Mouse (Mus musculus) forebrain, embryonic 13.5 days (tissue): ENCODE data around the gene Epyc. TPM values are rescaled to one million over a fixed set of nuclear protein-coding genes. Genes with fewer than 3 reads are reported as not detected.

Source experiments
- ATAC-seq: fragments of 200-750 bp; cut with Nextera tagmentation; 2 replicates; pipeline ENCODE4 v1.8.0; 2017
- H3K27ac ChIP-seq: fragments of 300-500 bp; sonication (generic); 2 replicates; pipeline ENCODE4 v1.5.1; 2015; ENCODE audit warnings: inconsistent platforms, mild to moderate bottlenecking, moderate library complexity
- H3K27me3 ChIP-seq: fragments of 300-500 bp; sonication (generic); 2 replicates; pipeline ENCODE4 v1.6.1; 2015; ENCODE audit warnings: mild to moderate bottlenecking, inconsistent platforms
- H3K36me3 ChIP-seq: fragments of 300-500 bp; sonication (generic); 2 replicates; pipeline ENCODE4 v1.6.1; 2015; ENCODE audit warnings: mild to moderate bottlenecking, inconsistent platforms; ENCODE audit not compliant: poor library complexity, severe bottlenecking
- H3K4me1 ChIP-seq: fragments of 300-500 bp; sonication (generic); 2 replicates; pipeline ENCODE4 v1.6.1; 2015; ENCODE audit warnings: inconsistent platforms
- H3K4me2 ChIP-seq: fragments of 300-500 bp; sonication (generic); 2 replicates; pipeline ENCODE4 v1.6.1; 2015; ENCODE audit warnings: inconsistent platforms, mild to moderate bottlenecking, moderate library complexity
- H3K4me3 ChIP-seq: fragments of 300-500 bp; sonication (generic); 2 replicates; pipeline ENCODE4 v1.5.1; 2015; ENCODE audit warnings: mild to moderate bottlenecking, inconsistent platforms
- H3K9ac ChIP-seq: fragments of 300-500 bp; sonication (generic); 2 replicates; pipeline ENCODE4 v1.6.1; 2015; ENCODE audit warnings: mild to moderate bottlenecking, inconsistent platforms
- H3K9me3 ChIP-seq: fragments of 300-500 bp; sonication (generic); replicated peaks from 2 replicates; pipeline ENCODE4 v1.6.1; 2016; ENCODE audit warnings: inconsistent platforms
- WGBS: fragments of 180-500 bp; shearing (Covaris S2); methylation state at CpG from one replicate; pipeline ENCODE4 v1.1.7; 2015; 5-methylcytosine and 5-hydroxymethylcytosine counted together
- polyA plus RNA-seq: library from polyadenylated mRNA; unstranded; fragments of >200 nt; fragmentation: Nextera tagmentation; extraction: Ambion mirVana; gene quantifications from 2 replicates; pipeline ENCODE4 v1.2.1, GENCODE M21; 2015

Epyc gene
- polyA plus RNA-seq, 1 experiment from 2014 or later, result 0.75 TPM

DNA sequence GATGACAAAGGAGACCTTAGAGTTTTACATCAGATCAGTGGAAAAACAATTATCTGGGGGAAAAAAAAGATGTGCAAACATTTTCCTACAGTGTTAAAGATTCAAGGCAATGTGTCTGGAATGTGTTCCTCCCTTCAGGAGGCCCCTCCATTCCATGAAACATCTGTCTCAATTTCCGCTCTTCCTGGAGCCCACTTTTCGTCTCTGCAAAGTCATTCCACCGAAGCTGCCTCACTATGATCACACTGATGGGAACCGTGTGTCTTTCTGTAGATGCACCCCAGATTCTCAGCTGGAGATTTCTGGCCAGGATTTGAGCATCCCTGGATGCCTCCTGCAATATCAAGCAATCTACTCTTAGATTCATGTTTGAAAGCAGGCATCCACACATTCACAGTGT lies 24.8 kb downstream of the Epyc start:
- H3K4me1 ChIP-seq, result 0 out of 2 replicates have a peak, but pooled peaks cover 3% of the 10 kb centered on the region
- 53% methylated on average over 4 of the region's 4 CpGs for WGBS
- H3K4me3 ChIP-seq, result no peak overlapping the region
- H3K4me2 ChIP-seq, result no peak overlapping the region
- no peaks in the 10 kb centered on the region for H3K36me3 ChIP-seq
- ATAC-seq, result no peak
- no peaks in the 10 kb centered on the region for H3K27me3 ChIP-seq
- H3K27ac ChIP-seq, result no peak overlapping the region
- no peak overlapping the region for H3K9ac ChIP-seq
- H3K9me3 ChIP-seq, result no peaks in the 10 kb centered on the region

DNA sequence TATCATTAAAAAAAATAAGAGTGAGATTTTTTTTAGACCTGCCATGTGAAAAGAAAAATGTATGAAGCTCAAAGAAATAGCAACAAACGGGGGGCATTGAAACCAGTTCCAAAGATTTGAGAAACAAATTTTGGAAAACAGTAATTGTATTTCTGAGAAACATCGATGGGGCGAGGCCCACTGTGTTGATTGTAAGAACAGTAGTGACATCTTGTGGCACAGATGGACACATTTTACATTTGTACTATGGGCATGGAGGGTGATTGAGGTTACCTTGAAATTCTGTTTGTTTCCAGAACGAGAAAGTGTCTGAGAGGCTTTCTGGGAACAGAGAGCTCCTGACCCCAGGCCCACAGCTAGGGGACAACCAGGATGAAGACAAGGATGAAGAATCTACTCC lies 26.3 kb downstream of the Epyc start:
- H3K4me3 ChIP-seq, result no peak overlapping the region
- H3K4me2 ChIP-seq, result no peak overlapping the region
- H3K4me1 ChIP-seq, result 0 out of 2 replicates have a peak, but pooled peaks cover 3% of the 10 kb centered on the region
- no peaks in the 10 kb centered on the region for H3K9me3 ChIP-seq
- H3K9ac ChIP-seq, result no peak overlapping the region
- no peak overlapping the region for H3K27ac ChIP-seq
- 0 out of 2 replicates have a peak, but pooled peaks have one; percentile 48 for ATAC-seq
- H3K27me3 ChIP-seq, result no peaks in the 10 kb centered on the region
- WGBS, result 70% methylated on average over 4 of the region's 4 CpGs
- no peaks in the 10 kb centered on the region for H3K36me3 ChIP-seq

DNA sequence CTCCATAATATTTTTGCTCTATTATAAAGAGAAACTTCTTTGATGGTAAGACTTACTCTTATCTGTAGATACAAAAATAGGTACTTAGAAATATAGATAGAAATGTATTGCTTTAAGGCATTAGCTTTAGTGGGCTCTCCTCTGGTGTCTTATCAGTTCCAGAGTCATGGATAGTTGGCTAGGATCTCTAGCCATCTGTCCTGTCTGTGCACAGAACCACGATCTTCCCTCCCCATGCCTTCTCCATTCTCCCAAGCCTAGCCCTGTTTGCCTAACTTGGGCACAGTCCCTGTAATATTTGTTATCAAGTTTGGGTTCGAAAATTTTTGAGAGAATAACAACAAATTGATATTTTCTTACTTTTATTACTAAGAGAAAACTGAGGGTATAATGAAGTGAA lies 29.4 kb downstream of the Epyc start:
- Histone ChIP-seq H3K36me3 (no peaks in the 10 kb centered on the region), H3K4me3 (no peak overlapping the region), H3K4me1 (0 out of 2 replicates have a peak, but pooled peaks cover 3% of the 10 kb centered on the region), H3K9me3 (no peaks in the 10 kb centered on the region), H3K27me3 (no peaks in the 10 kb centered on the region), H3K27ac (no peak overlapping the region), H3K4me2 (no peak overlapping the region), H3K9ac (no peak overlapping the region)
- whole genome bisulfite sequencing, result 69% methylated on average over 2 of the region's 2 CpGs
- ATAC-seq, result no peak

DNA sequence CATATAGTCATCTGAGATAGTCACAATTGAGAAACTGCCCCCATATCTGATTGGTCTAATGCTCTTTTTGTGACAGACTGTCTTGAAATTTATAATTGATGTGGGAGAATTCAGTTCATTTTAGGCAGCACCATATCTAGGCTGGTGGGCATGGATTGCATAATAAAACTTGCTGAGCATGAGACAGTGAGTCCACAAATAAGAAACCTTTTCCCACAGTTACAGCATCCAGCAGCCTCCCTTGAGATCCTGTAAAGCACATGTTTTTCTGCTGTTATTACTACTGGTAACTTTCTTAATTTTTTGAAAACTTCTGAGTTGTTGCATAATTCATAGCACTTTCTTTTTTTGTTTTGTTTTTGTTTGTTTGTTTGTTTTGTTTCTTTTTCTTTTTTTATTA lies 39.1 kb downstream of the Epyc start:
- H3K4me3 ChIP-seq, result no peak overlapping the region
- ATAC-seq, result no peak
- no peaks in the 10 kb centered on the region for H3K27me3 ChIP-seq
- H3K27ac ChIP-seq, result no peak overlapping the region
- no peaks in the 10 kb centered on the region for H3K4me1 ChIP-seq
- H3K9me3 ChIP-seq, result no peaks in the 10 kb centered on the region
- H3K9ac ChIP-seq, result no peak overlapping the region
- no peaks in the 10 kb centered on the region for H3K36me3 ChIP-seq
- no peak overlapping the region for H3K4me2 ChIP-seq

DNA sequence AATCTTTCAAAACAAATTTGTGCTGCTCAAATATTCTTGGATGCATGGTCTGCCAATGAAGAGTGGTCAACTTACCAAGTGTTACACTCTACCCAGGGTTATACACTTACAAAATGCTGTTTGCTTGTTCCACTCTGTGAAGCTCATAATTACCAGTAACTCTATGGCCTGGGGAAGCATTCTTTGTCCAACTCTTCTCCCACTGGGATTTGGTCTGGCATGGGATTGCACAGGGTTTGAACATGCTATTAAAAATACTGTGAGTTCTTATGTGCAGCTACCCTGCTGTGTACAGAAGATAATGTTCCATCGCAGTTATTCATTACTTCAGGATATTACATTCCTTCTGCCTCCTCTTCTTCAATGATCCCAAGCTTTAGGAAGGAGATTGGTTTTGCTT lies 43.3 kb downstream of the Epyc start:
- no peak overlapping the region for H3K4me2 ChIP-seq
- 84% methylated on average over 1 of the region's 1 CpGs for WGBS
- no peaks in the 10 kb centered on the region for H3K4me1 ChIP-seq
- no peak for ATAC-seq
- no peaks in the 10 kb centered on the region for H3K36me3 ChIP-seq
- H3K9ac ChIP-seq, result no peak overlapping the region
- no peak overlapping the region for H3K27ac ChIP-seq
- H3K27me3 ChIP-seq, result no peaks in the 10 kb centered on the region
- H3K9me3 ChIP-seq, result no peaks in the 10 kb centered on the region
- no peak overlapping the region for H3K4me3 ChIP-seq

DNA sequence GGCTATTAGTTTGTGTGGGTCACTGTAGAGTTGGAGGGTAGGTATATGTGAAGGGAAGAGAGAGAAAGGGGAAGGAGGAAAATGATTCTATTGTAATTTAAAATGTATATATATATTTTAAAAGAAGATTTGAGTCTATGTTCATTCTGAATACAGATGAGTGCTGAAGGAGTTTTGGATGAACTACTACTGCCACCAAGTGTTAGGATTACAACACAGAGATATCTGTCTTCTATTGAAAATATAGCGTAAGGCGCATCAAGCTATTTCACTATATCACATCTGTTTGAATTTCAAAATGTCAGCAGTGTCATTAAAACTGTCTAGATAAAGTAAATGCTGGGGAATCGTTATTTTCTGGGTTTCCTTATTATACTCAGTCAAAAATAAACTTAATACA lies 45.6 kb downstream of the Epyc start:
- H3K9ac ChIP-seq, result no peak overlapping the region
- peak; percentile 45 for ATAC-seq
- no peak overlapping the region for H3K27ac ChIP-seq
- no peak overlapping the region for H3K4me2 ChIP-seq
- H3K27me3 ChIP-seq, result no peaks in the 10 kb centered on the region
- H3K4me3 ChIP-seq, result no peak overlapping the region
- peaks cover 8% of the 10 kb centered on the region for H3K9me3 ChIP-seq
- no peaks in the 10 kb centered on the region for H3K4me1 ChIP-seq
- 80% methylated on average over 3 of the region's 3 CpGs for WGBS
- no peaks in the 10 kb centered on the region for H3K36me3 ChIP-seq

DNA sequence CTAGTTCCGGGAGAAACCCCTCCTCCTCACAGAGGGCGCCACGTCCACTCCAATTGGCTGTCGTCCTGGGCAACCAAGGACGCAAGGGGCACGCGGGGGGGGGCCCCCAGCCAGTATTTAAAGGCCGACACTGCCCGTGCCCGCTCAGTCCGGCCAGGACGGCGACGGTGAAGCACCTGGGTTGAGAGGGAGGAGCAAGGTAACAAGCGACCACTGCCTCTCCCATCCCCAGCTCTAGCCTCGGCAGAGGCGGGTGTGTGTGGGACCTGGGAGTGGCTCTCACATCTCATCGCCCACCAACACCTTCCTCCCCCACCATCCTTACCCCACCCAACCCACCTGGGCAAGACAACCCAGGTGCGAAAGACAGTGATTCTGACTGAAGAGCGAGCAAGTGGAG lies 49.0 kb downstream of the Epyc start, which contains the start of gene Ccer1:
Gene Ccer1 (plus strand): TSS at position 147 of the 400 bp plus-strand sequence.
- Histone ChIP-seq H3K27ac (no peak within 1 kb of the TSS), H3K4me1 (no peaks in the 10 kb centered on the region), H3K9ac (no peak within 1 kb of the TSS), H3K36me3 (no peaks in the 10 kb centered on the region), H3K9me3 (peaks cover 8% of the 10 kb centered on the region), H3K27me3 (no peaks in the 10 kb centered on the region), H3K4me2 (no peak within 1 kb of the TSS), H3K4me3 (no peak within 1 kb of the TSS)
- 77% methylated on average over 20 of the region's 20 CpGs for WGBS
- ATAC-seq, result no peak

DNA sequence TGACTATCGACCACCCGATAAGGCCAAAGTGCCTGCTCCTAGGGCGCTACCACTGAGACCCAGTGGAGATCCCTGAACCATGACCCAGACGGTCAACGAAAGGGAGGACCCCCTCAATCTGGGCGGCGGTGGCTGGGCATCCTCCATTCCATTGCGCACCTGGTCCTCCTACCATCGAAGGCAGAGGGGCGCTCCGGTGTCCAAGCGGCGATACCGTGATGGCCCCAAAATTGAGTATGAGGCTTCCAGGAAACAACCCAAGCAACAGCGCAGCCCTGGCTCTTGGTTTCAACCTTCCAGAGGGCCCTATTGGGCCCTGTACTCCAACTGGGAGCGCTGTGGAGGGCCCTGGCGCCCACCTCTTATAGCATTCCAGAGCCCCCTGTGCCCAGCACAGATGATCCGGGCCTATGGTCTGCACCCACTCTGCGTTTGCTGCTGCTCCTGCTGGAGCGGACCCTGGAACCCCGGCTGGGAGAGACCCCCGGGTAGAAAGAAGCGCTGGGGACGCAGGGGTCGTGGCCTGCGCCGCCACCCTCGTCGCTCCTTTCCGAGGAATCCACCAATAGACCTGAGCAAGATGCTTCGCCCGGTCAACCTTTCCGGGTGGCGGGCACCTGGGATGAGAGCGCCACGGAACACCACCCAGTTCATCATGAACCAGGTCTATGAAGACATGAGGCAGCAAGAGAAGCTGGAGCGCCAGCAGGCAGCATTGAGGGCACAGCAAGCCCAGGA lies 49.7 kb downstream of the Epyc start:
- H3K4me2 ChIP-seq, result no peak overlapping the region
- no peak for ATAC-seq
- no peak overlapping the region for H3K9ac ChIP-seq
- H3K27me3 ChIP-seq, result no peaks in the 10 kb centered on the region
- H3K4me3 ChIP-seq, result no peak overlapping the region
- no peak overlapping the region for H3K27ac ChIP-seq
- no peaks in the 10 kb centered on the region for H3K36me3 ChIP-seq
- peaks cover 8% of the 10 kb centered on the region for H3K9me3 ChIP-seq
- WGBS, result 93% methylated on average over 37 of the region's 37 CpGs
- no peaks in the 10 kb centered on the region for H3K4me1 ChIP-seq

DNA sequence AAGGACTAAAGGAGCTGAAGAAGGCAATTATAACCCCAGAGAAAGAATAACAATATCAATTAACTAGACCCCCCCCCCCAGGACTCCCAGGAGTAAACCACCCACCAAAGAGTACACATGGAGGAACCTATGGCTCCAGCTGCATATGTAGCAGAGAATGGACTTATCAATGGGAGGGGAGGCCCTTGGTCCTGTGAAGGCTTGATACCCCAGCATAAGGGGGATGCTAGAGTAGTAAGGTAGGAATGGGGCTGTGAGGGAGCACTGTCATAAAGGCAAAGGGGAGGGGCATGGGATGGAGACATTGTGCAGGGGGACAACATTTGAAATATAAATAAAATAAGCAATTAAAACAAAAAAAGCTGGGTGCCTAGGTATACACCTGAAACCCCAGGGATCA lies 58.5 kb downstream of the Epyc start:
- Histone ChIP-seq H3K9ac (no peak overlapping the region), H3K4me1 (no peaks in the 10 kb centered on the region), H3K4me3 (no peak overlapping the region), H3K27ac (no peak overlapping the region), H3K4me2 (no peak overlapping the region), H3K27me3 (no peaks in the 10 kb centered on the region), H3K9me3 (no peaks in the 10 kb centered on the region), H3K36me3 (no peaks in the 10 kb centered on the region)
- no peak for ATAC-seq

DNA sequence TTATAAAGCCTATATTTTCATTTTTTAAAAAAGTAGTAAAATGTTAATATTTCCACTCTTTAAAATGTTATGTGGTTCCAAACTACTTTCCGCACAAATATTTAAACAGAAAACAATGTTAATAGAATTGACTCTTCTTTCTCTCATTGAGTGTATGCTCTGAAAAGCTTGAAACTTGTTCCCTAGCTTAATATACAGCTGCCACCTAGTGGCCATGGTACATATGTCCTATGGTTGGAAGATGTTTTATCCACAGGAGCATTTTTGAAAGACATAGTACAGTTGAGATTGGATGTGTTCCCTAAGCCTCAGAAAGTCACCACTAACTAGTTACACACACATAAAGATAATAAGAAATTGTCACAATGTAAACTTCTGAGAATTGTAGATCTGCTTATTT lies 60.7 kb downstream of the Epyc start:
- no peak overlapping the region for H3K9ac ChIP-seq
- H3K4me1 ChIP-seq, result no peaks in the 10 kb centered on the region
- no peak overlapping the region for H3K4me2 ChIP-seq
- H3K4me3 ChIP-seq, result no peak overlapping the region
- ATAC-seq, result peak; percentile 63; the same call in 1 of the 2 replicates
- no peak overlapping the region for H3K27ac ChIP-seq
- H3K27me3 ChIP-seq, result no peaks in the 10 kb centered on the region
- H3K9me3 ChIP-seq, result no peaks in the 10 kb centered on the region
- H3K36me3 ChIP-seq, result no peaks in the 10 kb centered on the region
- 45% methylated on average over 1 of the region's 1 CpGs for WGBS

DNA sequence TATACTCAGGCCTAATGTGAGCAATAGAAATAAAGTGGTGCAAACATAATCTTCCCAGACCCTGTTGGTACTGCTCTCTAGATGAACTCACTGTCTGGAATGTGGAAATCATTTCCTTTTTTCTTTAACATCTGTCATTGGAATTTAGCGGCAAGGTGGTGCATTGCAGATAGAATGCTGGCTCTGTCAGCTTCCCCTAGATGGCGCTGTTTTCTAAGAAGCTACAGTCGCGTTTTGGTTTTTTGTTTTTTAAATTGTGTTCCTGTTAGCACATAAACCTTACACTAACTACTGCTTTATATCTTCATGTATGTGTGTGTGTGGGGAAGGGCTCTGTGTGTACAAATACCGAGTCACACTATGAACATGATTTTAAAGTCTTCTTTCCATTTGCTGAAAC lies 68.8 kb downstream of the Epyc start:
- Histone ChIP-seq H3K9ac (no peak overlapping the region), H3K4me2 (no peak overlapping the region), H3K36me3 (no peaks in the 10 kb centered on the region), H3K27me3 (no peaks in the 10 kb centered on the region), H3K9me3 (no peaks in the 10 kb centered on the region), H3K4me1 (peaks cover 8% of the 10 kb centered on the region; the same call in 1 of the 2 replicates), H3K4me3 (no peak overlapping the region), H3K27ac (no peak overlapping the region)
- WGBS, result 2% methylated on average over 5 of the region's 5 CpGs
- ATAC-seq, result peak; percentile 80

DNA sequence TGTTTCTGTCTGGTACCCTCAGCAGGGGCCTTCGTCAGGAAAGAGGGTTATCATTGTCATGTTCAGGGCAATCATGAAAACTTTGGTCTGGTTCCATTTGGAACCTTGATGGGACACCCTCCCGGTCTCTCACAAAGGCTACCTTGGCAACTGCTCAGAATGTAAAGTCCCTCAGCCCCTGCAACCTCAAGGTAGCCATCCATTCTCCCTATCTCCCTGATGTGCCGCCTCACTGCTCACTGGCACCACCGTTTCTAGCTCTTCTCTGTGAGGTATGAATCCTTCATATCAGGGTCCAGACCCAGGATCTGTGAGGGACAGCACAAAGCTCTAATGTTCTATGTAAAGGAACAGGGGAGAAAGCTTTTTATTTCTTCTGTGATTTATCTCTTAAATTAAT lies 70.7 kb downstream of the Epyc start:
- no peak overlapping the region for H3K4me2 ChIP-seq
- H3K27me3 ChIP-seq, result no peaks in the 10 kb centered on the region
- WGBS, result 53% methylated on average over 4 of the region's 4 CpGs
- H3K4me1 ChIP-seq, result peaks cover 8% of the 10 kb centered on the region; the same call in 1 of the 2 replicates
- H3K9me3 ChIP-seq, result no peaks in the 10 kb centered on the region
- no peak overlapping the region for H3K27ac ChIP-seq
- ATAC-seq, result no peak
- H3K9ac ChIP-seq, result no peak overlapping the region
- H3K36me3 ChIP-seq, result no peaks in the 10 kb centered on the region
- no peak overlapping the region for H3K4me3 ChIP-seq
